Mouse (Mus musculus): Measurements from ENCODE around the gene Wfdc10. TPM values are rescaled to one million over a fixed set of nuclear protein-coding genes. Genes with fewer than 3 reads are reported as not detected.

Gene Wfdc10
- polyA plus RNA-seq, 2 experiments, result not detected

DNA sequence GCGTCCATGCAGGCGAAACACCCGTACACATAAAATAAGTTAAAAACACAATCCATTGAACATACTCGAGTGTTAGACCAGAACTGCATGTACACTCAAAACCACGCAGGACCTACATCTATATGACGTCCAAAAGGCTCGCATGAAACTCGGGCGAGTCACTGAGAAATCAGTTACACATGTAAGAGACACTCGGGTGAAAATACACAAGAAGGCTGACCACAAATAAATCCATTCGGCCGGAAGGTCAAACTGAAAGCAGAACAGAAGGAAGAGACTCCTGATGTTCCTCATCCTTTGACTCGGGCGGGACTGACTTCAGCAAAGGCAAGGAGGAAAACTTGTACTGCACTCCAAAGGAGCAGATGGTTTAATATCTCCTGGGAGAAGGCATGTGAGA is 50.1 kb downstream of the Wfdc10 start:
- TF ChIP-seq CTCF (IDR thresholded peaks at IDR 0.05; ENCODE audit: low read depth) (no peak), EP300 (IDR thresholded peaks at IDR 0.05; ENCODE audit: low read depth) (no peak)
- no peaks in the 10 kb centered on the region for H3K4me1 ChIP-seq (replicated peaks; ENCODE audit: control insufficient read depth in 2 of 2, insufficient read depth in 2 of 2, low read length in 1 of 2)
- ATAC-seq (ENCODE audit: insufficient read depth) (no peak), DNase-seq (ENCODE audit: low read depth in 3 of 3, low spot score in 3 of 3) (no peak)
- no peaks in the 10 kb centered on the region for H3K9me3 ChIP-seq (ENCODE audit: control insufficient read depth, low read length)
- 70% methylated on average over 14 of the region's 14 CpGs for WGBS (ENCODE audit: insufficient replicate concordance)
- no peaks in the 10 kb centered on the region for H3K36me3 ChIP-seq (replicated peaks; ENCODE audit: control insufficient read depth, insufficient read depth, low read depth)
- H3K9ac ChIP-seq (replicated peaks), result no peak overlapping the region
- no peak overlapping the region for H3K4me2 ChIP-seq (ENCODE audit: low read depth)
- H3K4me3 ChIP-seq (ENCODE audit: insufficient read depth in 1 of 2, low read depth in 2 of 2, low read length in 2 of 2), result no peak overlapping the region
- no peak overlapping the region for H3K27ac ChIP-seq
- no peaks in the 10 kb centered on the region for H3K27me3 ChIP-seq (ENCODE audit: control insufficient read depth, insufficient read depth, low read length)

Other genes starting within 250 kb of the Wfdc10 start
Only the 30 nearest of the 31 such genes appear.
- gene Sdc4, start 212.2 kb upstream of the Wfdc10 start, polyA plus RNA-seq (2012; rRNA removed), result 9.7 and 10.8 TPM in 2 replicates
- gene Sdc4, start 212.2 kb upstream of the Wfdc10 start, polyA plus RNA-seq (2014; fragmentation: Nextera tagmentation; extraction: Ambion mirVana), result 23.8 and 25.4 TPM in 2 replicates
- 15.9 and 20.6 TPM in 2 replicates for gene Sys1, start 199.1 kb upstream of the Wfdc10 start, polyA plus RNA-seq (2012; rRNA removed)
- gene Sys1, start 199.1 kb upstream of the Wfdc10 start, polyA plus RNA-seq (2014; fragmentation: Nextera tagmentation; extraction: Ambion mirVana), result 30.7 TPM in 2 replicates
- gene Gm20458, start 195.1 kb upstream of the Wfdc10 start, polyA plus RNA-seq (2012; rRNA removed), result 0.13 and 1.7 TPM in 2 replicates
- 1.9 and 5.9 TPM in 2 replicates for gene Gm20458, start 195.1 kb upstream of the Wfdc10 start, polyA plus RNA-seq (2014; fragmentation: Nextera tagmentation; extraction: Ambion mirVana)
- gene Trp53tg5, start 182.3 kb upstream of the Wfdc10 start, polyA plus RNA-seq (2012; rRNA removed), result not detected in 2 replicates
- not detected in 2 replicates for gene Trp53tg5, start 182.3 kb upstream of the Wfdc10 start, polyA plus RNA-seq (2014; fragmentation: Nextera tagmentation; extraction: Ambion mirVana)
- 4.0 and 5.8 TPM in 2 replicates for gene Dbndd2, start 169.9 kb upstream of the Wfdc10 start, polyA plus RNA-seq (2012; rRNA removed)
- gene Dbndd2, start 169.9 kb upstream of the Wfdc10 start, polyA plus RNA-seq (2014; fragmentation: Nextera tagmentation; extraction: Ambion mirVana), result 1.4 and 4.0 TPM in 2 replicates
- 21.7 and 26.5 TPM in 2 replicates for gene Pigt, start 158.5 kb upstream of the Wfdc10 start, polyA plus RNA-seq (2012; rRNA removed)
- 25.6 and 28.5 TPM in 2 replicates for gene Pigt, start 158.5 kb upstream of the Wfdc10 start, polyA plus RNA-seq (2014; fragmentation: Nextera tagmentation; extraction: Ambion mirVana)
- 0.96 and 1.2 TPM in 2 replicates for gene Wfdc2, start 93.6 kb upstream of the Wfdc10 start, polyA plus RNA-seq (2012; rRNA removed)
- gene Wfdc2, start 93.6 kb upstream of the Wfdc10 start, polyA plus RNA-seq (2014; fragmentation: Nextera tagmentation; extraction: Ambion mirVana), result 0.56 and 1.7 TPM in 2 replicates
- gene Spint3, start 82.6 kb upstream of the Wfdc10 start, polyA plus RNA-seq (2012; rRNA removed), result not detected in 2 replicates
- not detected in 2 replicates for gene Spint3, start 82.6 kb upstream of the Wfdc10 start, polyA plus RNA-seq (2014; fragmentation: Nextera tagmentation; extraction: Ambion mirVana)
- 0.06 and 0.11 TPM in 2 replicates for gene Wfdc6a, start 70.6 kb upstream of the Wfdc10 start, polyA plus RNA-seq (2012; rRNA removed)
- gene Wfdc6a, start 70.6 kb upstream of the Wfdc10 start, polyA plus RNA-seq (2014; fragmentation: Nextera tagmentation; extraction: Ambion mirVana), result 0.19 TPM in 1 of 2 replicates, not detected in the other
- not detected in 2 replicates for gene Eppin, start 62.5 kb upstream of the Wfdc10 start, polyA plus RNA-seq (2012; rRNA removed)
- not detected in 2 replicates for gene Eppin, start 62.5 kb upstream of the Wfdc10 start, polyA plus RNA-seq (2014; fragmentation: Nextera tagmentation; extraction: Ambion mirVana)
- gene Wfdc6b, start 42.5 kb upstream of the Wfdc10 start, polyA plus RNA-seq (2012; rRNA removed), result not detected in 2 replicates
- gene Wfdc6b, start 42.5 kb upstream of the Wfdc10 start, polyA plus RNA-seq (2014; fragmentation: Nextera tagmentation; extraction: Ambion mirVana), result not detected in 2 replicates
- not detected in 2 replicates for gene Wfdc8, start 42.4 kb upstream of the Wfdc10 start, polyA plus RNA-seq (2012; rRNA removed)
- gene Wfdc8, start 42.4 kb upstream of the Wfdc10 start, polyA plus RNA-seq (2014; fragmentation: Nextera tagmentation; extraction: Ambion mirVana), result not detected in 2 replicates
- not detected in 2 replicates for gene Wfdc16, start 17.2 kb upstream of the Wfdc10 start, polyA plus RNA-seq (2012; rRNA removed)
- not detected in 2 replicates for gene Wfdc16, start 17.2 kb upstream of the Wfdc10 start, polyA plus RNA-seq (2014; fragmentation: Nextera tagmentation; extraction: Ambion mirVana)
- not detected in 2 replicates for gene Wfdc9, start 537 bp downstream of the Wfdc10 start, polyA plus RNA-seq (2012; rRNA removed)
- not detected in 2 replicates for gene Wfdc9, start 537 bp downstream of the Wfdc10 start, polyA plus RNA-seq (2014; fragmentation: Nextera tagmentation; extraction: Ambion mirVana)
- gene Wfdc11, start 18.0 kb downstream of the Wfdc10 start, polyA plus RNA-seq (2012; rRNA removed), result not detected in 2 replicates
- not detected in 2 replicates for gene Wfdc11, start 18.0 kb downstream of the Wfdc10 start, polyA plus RNA-seq (2014; fragmentation: Nextera tagmentation; extraction: Ambion mirVana)
- not detected in 2 replicates for gene Wfdc13, start 29.1 kb downstream of the Wfdc10 start, polyA plus RNA-seq (2012; rRNA removed)
- not detected in 2 replicates for gene Wfdc13, start 29.1 kb downstream of the Wfdc10 start, polyA plus RNA-seq (2014; fragmentation: Nextera tagmentation; extraction: Ambion mirVana)
- gene Spint4, start 42.5 kb downstream of the Wfdc10 start, polyA plus RNA-seq (2012; rRNA removed), result 0.08 TPM in 1 of 2 replicates, not detected in the other
- not detected in 2 replicates for gene Spint4, start 42.5 kb downstream of the Wfdc10 start, polyA plus RNA-seq (2014; fragmentation: Nextera tagmentation; extraction: Ambion mirVana)
- not detected in 2 replicates for gene Spint5, start 59.3 kb downstream of the Wfdc10 start, polyA plus RNA-seq (2012; rRNA removed)
- gene Spint5, start 59.3 kb downstream of the Wfdc10 start, polyA plus RNA-seq (2014; fragmentation: Nextera tagmentation; extraction: Ambion mirVana), result not detected in 2 replicates
- 1.7 and 1.9 TPM in 2 replicates for gene Wfdc3, start 89.9 kb downstream of the Wfdc10 start, polyA plus RNA-seq (2012; rRNA removed)
- 1.6 and 2.1 TPM in 2 replicates for gene Wfdc3, start 89.9 kb downstream of the Wfdc10 start, polyA plus RNA-seq (2014; fragmentation: Nextera tagmentation; extraction: Ambion mirVana)
- gene Dnttip1, start 89.9 kb downstream of the Wfdc10 start, polyA plus RNA-seq (2012; rRNA removed), result 16.2 and 26.0 TPM in 2 replicates
- 36.7 and 43.7 TPM in 2 replicates for gene Dnttip1, start 89.9 kb downstream of the Wfdc10 start, polyA plus RNA-seq (2014; fragmentation: Nextera tagmentation; extraction: Ambion mirVana)
- gene Ube2c, start 113.9 kb downstream of the Wfdc10 start, polyA plus RNA-seq (2012; rRNA removed), result 459 and 465 TPM in 2 replicates
- gene Ube2c, start 113.9 kb downstream of the Wfdc10 start, polyA plus RNA-seq (2014; fragmentation: Nextera tagmentation; extraction: Ambion mirVana), result 533 and 562 TPM in 2 replicates
- gene Tnnc2, start 123.9 kb downstream of the Wfdc10 start, polyA plus RNA-seq (2012; rRNA removed), result 0.15 and 0.32 TPM in 2 replicates
- 0.44 TPM in 1 of 2 replicates, not detected in the other for gene Tnnc2, start 123.9 kb downstream of the Wfdc10 start, polyA plus RNA-seq (2014; fragmentation: Nextera tagmentation; extraction: Ambion mirVana)
- gene Snx21, start 129.8 kb downstream of the Wfdc10 start, polyA plus RNA-seq (2012; rRNA removed), result 2.3 TPM in 2 replicates
- gene Snx21, start 129.8 kb downstream of the Wfdc10 start, polyA plus RNA-seq (2014; fragmentation: Nextera tagmentation; extraction: Ambion mirVana), result 2.9 and 4.4 TPM in 2 replicates
- gene Acot8, start 148.8 kb downstream of the Wfdc10 start, polyA plus RNA-seq (2012; rRNA removed), result 20.6 and 22.1 TPM in 2 replicates
- gene Acot8, start 148.8 kb downstream of the Wfdc10 start, polyA plus RNA-seq (2014; fragmentation: Nextera tagmentation; extraction: Ambion mirVana), result 13.5 and 14.7 TPM in 2 replicates
- gene Zswim3, start 149.1 kb downstream of the Wfdc10 start, polyA plus RNA-seq (2012; rRNA removed), result 2.2 and 2.4 TPM in 2 replicates
- gene Zswim3, start 149.1 kb downstream of the Wfdc10 start, polyA plus RNA-seq (2014; fragmentation: Nextera tagmentation; extraction: Ambion mirVana), result 3.7 and 4.5 TPM in 2 replicates
- gene Zswim1, start 166.6 kb downstream of the Wfdc10 start, polyA plus RNA-seq (2012; rRNA removed), result 2.0 and 2.6 TPM in 2 replicates
- gene Zswim1, start 166.6 kb downstream of the Wfdc10 start, polyA plus RNA-seq (2014; fragmentation: Nextera tagmentation; extraction: Ambion mirVana), result 3.6 and 4.6 TPM in 2 replicates
- gene Spata25, start 172.5 kb downstream of the Wfdc10 start, polyA plus RNA-seq (2012; rRNA removed), result not detected in 2 replicates
- gene Spata25, start 172.5 kb downstream of the Wfdc10 start, polyA plus RNA-seq (2014; fragmentation: Nextera tagmentation; extraction: Ambion mirVana), result not detected in 2 replicates
- gene Ctsa, start 176.8 kb downstream of the Wfdc10 start, polyA plus RNA-seq (2012; rRNA removed), result 69.5 and 82.7 TPM in 2 replicates
- gene Ctsa, start 176.8 kb downstream of the Wfdc10 start, polyA plus RNA-seq (2014; fragmentation: Nextera tagmentation; extraction: Ambion mirVana), result 59.4 and 60.8 TPM in 2 replicates
- gene Neurl2, start 177.4 kb downstream of the Wfdc10 start, polyA plus RNA-seq (2012; rRNA removed), result 0.70 and 1.2 TPM in 2 replicates
- gene Neurl2, start 177.4 kb downstream of the Wfdc10 start, polyA plus RNA-seq (2014; fragmentation: Nextera tagmentation; extraction: Ambion mirVana), result 1.0 and 1.5 TPM in 2 replicates
- 8.4 and 9.6 TPM in 2 replicates for gene Pltp, start 201.7 kb downstream of the Wfdc10 start, polyA plus RNA-seq (2012; rRNA removed)
- 7.6 and 10.0 TPM in 2 replicates for gene Pltp, start 201.7 kb downstream of the Wfdc10 start, polyA plus RNA-seq (2014; fragmentation: Nextera tagmentation; extraction: Ambion mirVana)